Mouse (Mus musculus): ENCODE data around the gene Stard7. TPM values are rescaled to one million over a fixed set of nuclear protein-coding genes. Genes with fewer than 3 reads are reported as not detected.
"Not testable (repeated sequence)": the region's sequence is repeated elsewhere in the genome, so short reads cannot be mapped to it uniquely, and the experiment has no call there.

The Stard7 gene
- polyA plus RNA-seq, 1 experiment from 2014 or later, result 97.1 TPM

GRCm38 (mm10) chr2:127298056-127298455 is 28.0 kb downstream of the Stard7 start:
- H3K4me3 ChIP-seq, result no peak overlapping the region
- H3K4me1 ChIP-seq, result no peaks in the 10 kb centered on the region
- DNase-seq (ENCODE audit: low spot score), result no peak
- no peak overlapping the region for H3K27ac ChIP-seq
- H3K9me3 ChIP-seq, result no peaks in the 10 kb centered on the region
- H3K36me3 ChIP-seq, result peaks cover 83% of the 10 kb centered on the region
- no peaks in the 10 kb centered on the region for H3K27me3 ChIP-seq (ENCODE audit: insufficient read depth, poor library complexity, severe bottlenecking)
- 98% methylated on average over 1 of the region's 1 CpGs for WGBS

- Histone ChIP-seq H3K4me3 (no peak overlapping the region), H3K9me3 (no peaks in the 10 kb centered on the region), H3K4me1 (no peaks in the 10 kb centered on the region), H3K27ac (no peak overlapping the region), H3K27me3 (ENCODE audit: insufficient read depth, poor library complexity, severe bottlenecking) (no peaks in the 10 kb centered on the region), H3K36me3 (peaks cover 60% of the 10 kb centered on the region)
- no peak for DNase-seq (ENCODE audit: low spot score)
- 89% methylated on average over 3 of the region's 3 CpGs for WGBS
These were observed 30.7 kb downstream of the Stard7 start for GRCm38 (mm10) chr2:127300701-127301100.

GRCm38 (mm10) chr2:127301883-127302282 is 31.9 kb downstream of the Stard7 start:
- peaks cover 48% of the 10 kb centered on the region for H3K36me3 ChIP-seq
- H3K4me1 ChIP-seq, result no peaks in the 10 kb centered on the region
- 90% methylated on average over 3 of the region's 3 CpGs for WGBS
- no peaks in the 10 kb centered on the region for H3K9me3 ChIP-seq
- no peaks in the 10 kb centered on the region for H3K27me3 ChIP-seq (ENCODE audit: insufficient read depth, poor library complexity, severe bottlenecking)
- no peak for DNase-seq (ENCODE audit: low spot score)
- H3K27ac ChIP-seq, result no peak overlapping the region
- no peak overlapping the region for H3K4me3 ChIP-seq

GRCm38 (mm10) chr2:127304192-127304591 is 34.2 kb downstream of the Stard7 start:
- H3K36me3 ChIP-seq, result peaks cover 25% of the 10 kb centered on the region
- not testable (repeated sequence) for H3K27me3 ChIP-seq (ENCODE audit: insufficient read depth, poor library complexity, severe bottlenecking); H3K4me3 ChIP-seq; H3K9me3 ChIP-seq; H3K4me1 ChIP-seq; H3K27ac ChIP-seq; DNase-seq (ENCODE audit: low spot score)
- 90% methylated on average over 4 of the region's 4 CpGs for WGBS

GRCm38 (mm10) chr2:127304609-127305210 is 34.7 kb downstream of the Stard7 start:
- H3K27me3 ChIP-seq (ENCODE audit: insufficient read depth, poor library complexity, severe bottlenecking), result no peaks in the 10 kb centered on the region
- H3K9me3 ChIP-seq, result no peaks in the 10 kb centered on the region
- 82% methylated on average over 3 of the region's 3 CpGs for WGBS
- DNase-seq (ENCODE audit: low spot score), result no peak
- no peak overlapping the region for H3K4me3 ChIP-seq
- no peaks in the 10 kb centered on the region for H3K4me1 ChIP-seq
- H3K36me3 ChIP-seq, result peaks cover 20% of the 10 kb centered on the region
- no peak overlapping the region for H3K27ac ChIP-seq

GRCm38 (mm10) chr2:127306123-127306522 is 36.1 kb downstream of the Stard7 start:
- Histone ChIP-seq H3K4me3 (no peak overlapping the region), H3K36me3 (peaks cover 6% of the 10 kb centered on the region), H3K27me3 (ENCODE audit: insufficient read depth, poor library complexity, severe bottlenecking) (no peaks in the 10 kb centered on the region), H3K27ac (no peak overlapping the region), H3K9me3 (no peaks in the 10 kb centered on the region), H3K4me1 (no peaks in the 10 kb centered on the region)
- no peak for DNase-seq (ENCODE audit: low spot score)

GRCm38 (mm10) chr2:127307179-127307578 is 37.2 kb downstream of the Stard7 start:
- Histone ChIP-seq H3K9me3 (no peaks in the 10 kb centered on the region), H3K36me3 (no peaks in the 10 kb centered on the region), H3K27ac (no peak overlapping the region), H3K4me1 (no peaks in the 10 kb centered on the region), H3K27me3 (ENCODE audit: insufficient read depth, poor library complexity, severe bottlenecking) (no peaks in the 10 kb centered on the region), H3K4me3 (no peak overlapping the region)
- DNase-seq (ENCODE audit: low spot score), result no peak
- 39% methylated on average over 3 of the region's 3 CpGs for whole genome bisulfite sequencing

GRCm38 (mm10) chr2:127308660-127309059 is 38.6 kb downstream of the Stard7 start:
- Histone ChIP-seq H3K27ac (no peak overlapping the region), H3K9me3 (no peaks in the 10 kb centered on the region), H3K36me3 (no peaks in the 10 kb centered on the region), H3K4me1 (peaks cover under 1% of the 10 kb centered on the region; the same call in 1 of the 2 replicates), H3K27me3 (ENCODE audit: insufficient read depth, poor library complexity, severe bottlenecking) (no peaks in the 10 kb centered on the region), H3K4me3 (no peak overlapping the region)
- 89% methylated on average over 2 of the region's 2 CpGs for WGBS
- DNase-seq (ENCODE audit: low spot score), result no peak

GRCm38 (mm10) chr2:127310246-127310645 is 40.2 kb downstream of the Stard7 start:
- H3K9me3 ChIP-seq, result no peaks in the 10 kb centered on the region

GRCm38 (mm10) chr2:127310685-127311084 is 40.7 kb downstream of the Stard7 start:
- peaks cover 16% of the 10 kb centered on the region for H3K4me1 ChIP-seq
- no peaks in the 10 kb centered on the region for H3K36me3 ChIP-seq
- DNase-seq (ENCODE audit: low spot score), result no peak
- 84% methylated on average over 7 of the region's 7 CpGs for WGBS
- no peaks in the 10 kb centered on the region for H3K9me3 ChIP-seq
- H3K4me3 ChIP-seq, result no peak overlapping the region
- no peaks in the 10 kb centered on the region for H3K27me3 ChIP-seq (ENCODE audit: insufficient read depth, poor library complexity, severe bottlenecking)
- H3K27ac ChIP-seq, result no peak overlapping the region

More at GRCm38 (mm10) chr2:127310246-127310645, 40.2 kb downstream of the Stard7 start:
- no peaks in the 10 kb centered on the region for H3K27me3 ChIP-seq (ENCODE audit: insufficient read depth, poor library complexity, severe bottlenecking)
- no peak overlapping the region for H3K4me3 ChIP-seq
- DNase-seq (ENCODE audit: low spot score), result no peak
- no peak overlapping the region for H3K27ac ChIP-seq
- peaks cover 16% of the 10 kb centered on the region for H3K4me1 ChIP-seq
- 41% methylated on average over 2 of the region's 2 CpGs for WGBS
- no peaks in the 10 kb centered on the region for H3K36me3 ChIP-seq

- Histone ChIP-seq H3K27ac (no peak overlapping the region), H3K4me1 (peaks cover 16% of the 10 kb centered on the region), H3K36me3 (no peaks in the 10 kb centered on the region), H3K9me3 (no peaks in the 10 kb centered on the region), H3K27me3 (ENCODE audit: insufficient read depth, poor library complexity, severe bottlenecking) (no peaks in the 10 kb centered on the region), H3K4me3 (no peak overlapping the region)
- 84% methylated on average over 1 of the region's 1 CpGs for WGBS
- DNase-seq (ENCODE audit: low spot score), result no peak
These were observed 41.2 kb downstream of the Stard7 start for GRCm38 (mm10) chr2:127311193-127311592.

GRCm38 (mm10) chr2:127312801-127313200 is 42.8 kb downstream of the Stard7 start:
- H3K27ac ChIP-seq, result no peak overlapping the region
- no peak overlapping the region for H3K4me3 ChIP-seq
- no peak for DNase-seq (ENCODE audit: low spot score)
- H3K9me3 ChIP-seq, result no peaks in the 10 kb centered on the region
- H3K27me3 ChIP-seq (ENCODE audit: insufficient read depth, poor library complexity, severe bottlenecking), result no peaks in the 10 kb centered on the region
- 90% methylated on average over 4 of the region's 4 CpGs for WGBS
- no peaks in the 10 kb centered on the region for H3K36me3 ChIP-seq
- H3K4me1 ChIP-seq, result peaks cover 16% of the 10 kb centered on the region

GRCm38 (mm10) chr2:127313878-127314277 is 43.9 kb downstream of the Stard7 start:
- H3K9me3 ChIP-seq, result no peaks in the 10 kb centered on the region
- peak overlapping the region; percentile 73 for H3K27ac ChIP-seq
- no peaks in the 10 kb centered on the region for H3K27me3 ChIP-seq (ENCODE audit: insufficient read depth, poor library complexity, severe bottlenecking)
- no peak overlapping the region for H3K4me3 ChIP-seq
- no peak for DNase-seq (ENCODE audit: low spot score)
- H3K36me3 ChIP-seq, result no peaks in the 10 kb centered on the region
- 43% methylated on average over 4 of the region's 4 CpGs for WGBS
- peaks cover 16% of the 10 kb centered on the region for H3K4me1 ChIP-seq
